Mouse (Mus musculus) v-Abl transformed pro-B cells (cell line): Measurements from ENCODE around the gene Tapbp.
"Not testable (repeated sequence)": the region's sequence is repeated elsewhere in the genome, so short reads cannot be mapped to it uniquely, and the experiment has no call there.

ENCODE experiments used
- in situ Hi-C, 2 experiments: fragments of 400-800 bp; cut with MboI; formaldehyde crosslinking; loops; one replicate each; pipeline ENCODE4 v1.15.1; 2025; ENCODE audit not compliant: unreplicated experiment in 2 of 2

Tapbp gene

GRCm38 (mm10) chr17:33915671-33916250 lies at the start of gene Tapbp, which contains the start of gene Zbtb22:
Tapbp (plus strand) TSS chr17:33915899.
Zbtb22 (plus strand) TSS chr17:33915904.
- in situ Hi-C loops: no loop called here

- in situ Hi-C loops: loop anchor here in 1 of 2 experiments (25.0 kb wide), 1 partner anchor 539 kb away; no protein-coding TSS in a partner anchor
Observed at GRCm38 (mm10) chr17:33873537-33873936, 42.2 kb upstream of the Tapbp start, which contains the start of gene Gm7029. Gm7029 (plus strand) TSS chr17:33873837.

- in situ Hi-C loops: loop anchor here in 1 of 2 experiments (25.0 kb wide), 1 partner anchor 538 kb away; no protein-coding TSS in a partner anchor
Observed at GRCm38 (mm10) chr17:33874411-33874810, 41.3 kb upstream of the Tapbp start.

- in situ Hi-C loops: not testable (repeated sequence)
Observed at GRCm38 (mm10) chr17:33875797-33876196, 39.9 kb upstream of the Tapbp start.

- in situ Hi-C loops: not testable (repeated sequence)
Observed at GRCm38 (mm10) chr17:33884320-33884719, 31.4 kb upstream of the Tapbp start.

- in situ Hi-C loops: not testable (repeated sequence)
Observed at GRCm38 (mm10) chr17:33887802-33888201, 27.9 kb upstream of the Tapbp start.

- in situ Hi-C loops: not testable (repeated sequence)
Observed at GRCm38 (mm10) chr17:33888230-33888629, 27.5 kb upstream of the Tapbp start.

- in situ Hi-C loops: loop anchor here (5.0 to 10.0 kb wide), 3 partner anchors 37 to 95 kb away; partner anchors contain the start of gene Rgl2 (in 1 of the 2)
Observed at GRCm38 (mm10) chr17:33889941-33890532, 25.7 kb upstream of the Tapbp start.

GRCm38 (mm10) chr17:33890533-33891059 lies 25.1 kb upstream of the Tapbp start, which contains the start of gene Kifc1:
Kifc1 (minus strand) TSS chr17:33890661.
- in situ Hi-C loops: loop anchor here (5.0 to 10.0 kb wide), 3 partner anchors 37 to 94 kb away; partner anchors contain the start of gene Rgl2 (in 1 of the 2)

- in situ Hi-C loops: loop anchor here (5.0 to 10.0 kb wide), 3 partner anchors 36 to 93 kb away; partner anchors contain the start of gene Rgl2 (in 1 of the 2)
Observed at GRCm38 (mm10) chr17:33891357-33891756, 24.3 kb upstream of the Tapbp start.

GRCm38 (mm10) chr17:33891892-33892291 lies 23.8 kb upstream of the Tapbp start:
- in situ Hi-C loops: loop anchor here (5.0 to 10.0 kb wide), 3 partner anchors 35 to 93 kb away; partner anchors contain the start of gene Rgl2 (in 1 of the 2)

GRCm38 (mm10) chr17:33892429-33892828 lies 23.3 kb upstream of the Tapbp start:
- in situ Hi-C loops: loop anchor here (5.0 to 10.0 kb wide), 3 partner anchors 35 to 92 kb away; partner anchors contain the start of gene Rgl2 (in 1 of the 2)

- in situ Hi-C loops: loop anchor here (5.0 to 10.0 kb wide), 3 partner anchors 34 to 92 kb away; partner anchors contain the start of gene Rgl2 (in 1 of the 2)
Observed at GRCm38 (mm10) chr17:33893011-33893410, 22.7 kb upstream of the Tapbp start.

GRCm38 (mm10) chr17:33897114-33897794 lies 18.4 kb upstream of the Tapbp start:
- in situ Hi-C loops: loop anchor here in 1 of 2 experiments (10.0 kb wide), 1 partner anchor 88 kb away; no protein-coding TSS in a partner anchor

GRCm38 (mm10) chr17:33898193-33898592 lies 17.5 kb upstream of the Tapbp start:
- in situ Hi-C loops: loop anchor here in 1 of 2 experiments (10.0 kb wide), 1 partner anchor 87 kb away; no protein-coding TSS in a partner anchor

- in situ Hi-C loops: loop anchor here in 1 of 2 experiments (10.0 kb wide), 1 partner anchor 85 kb away; no protein-coding TSS in a partner anchor
Observed at GRCm38 (mm10) chr17:33899642-33900041, 16.1 kb upstream of the Tapbp start.

GRCm38 (mm10) chr17:33900281-33900988 lies 15.3 kb upstream of the Tapbp start:
- in situ Hi-C loops: no loop called here

- in situ Hi-C loops: no loop called here
Observed at GRCm38 (mm10) chr17:33900989-33901314, 14.7 kb upstream of the Tapbp start.

- in situ Hi-C loops: no loop called here
Observed at GRCm38 (mm10) chr17:33901653-33902052, 14.0 kb upstream of the Tapbp start.

- in situ Hi-C loops: no loop called here
Observed at GRCm38 (mm10) chr17:33902079-33902478, 13.6 kb upstream of the Tapbp start.
